Mouse (Mus musculus) cerebellum, adult 2 months (tissue): ENCODE results near the gene Tcf7l2.

Source experiments
- CTCF ChIP-seq: fragments of 200-500 bp; IDR thresholded peaks from 2 replicates; pipeline ENCODE4 v1.5.1; 2011; ENCODE audit warnings: low read depth, mild to moderate bottlenecking, control low read depth, low read length, moderate library complexity, borderline replicate concordance; ENCODE audit not compliant: insufficient read depth
- POLR2A ChIP-seq: fragments of 200-500 bp; IDR thresholded peaks from 2 replicates; pipeline ENCODE4 v1.6.1; 2011; ENCODE audit warnings: low read length, control low read depth, borderline replicate concordance; ENCODE audit not compliant: insufficient read depth

GRCm38 (mm10) chr19:55767104-55767503 is 25.5 kb downstream of the Tcf7l2 start:
- TF ChIP-seq POLR2A: no peak
- TF ChIP-seq CTCF: no peak
